Mouse (Mus musculus): Measurements from ENCODE around the gene Lrp1.

Gene Lrp1

DNA sequence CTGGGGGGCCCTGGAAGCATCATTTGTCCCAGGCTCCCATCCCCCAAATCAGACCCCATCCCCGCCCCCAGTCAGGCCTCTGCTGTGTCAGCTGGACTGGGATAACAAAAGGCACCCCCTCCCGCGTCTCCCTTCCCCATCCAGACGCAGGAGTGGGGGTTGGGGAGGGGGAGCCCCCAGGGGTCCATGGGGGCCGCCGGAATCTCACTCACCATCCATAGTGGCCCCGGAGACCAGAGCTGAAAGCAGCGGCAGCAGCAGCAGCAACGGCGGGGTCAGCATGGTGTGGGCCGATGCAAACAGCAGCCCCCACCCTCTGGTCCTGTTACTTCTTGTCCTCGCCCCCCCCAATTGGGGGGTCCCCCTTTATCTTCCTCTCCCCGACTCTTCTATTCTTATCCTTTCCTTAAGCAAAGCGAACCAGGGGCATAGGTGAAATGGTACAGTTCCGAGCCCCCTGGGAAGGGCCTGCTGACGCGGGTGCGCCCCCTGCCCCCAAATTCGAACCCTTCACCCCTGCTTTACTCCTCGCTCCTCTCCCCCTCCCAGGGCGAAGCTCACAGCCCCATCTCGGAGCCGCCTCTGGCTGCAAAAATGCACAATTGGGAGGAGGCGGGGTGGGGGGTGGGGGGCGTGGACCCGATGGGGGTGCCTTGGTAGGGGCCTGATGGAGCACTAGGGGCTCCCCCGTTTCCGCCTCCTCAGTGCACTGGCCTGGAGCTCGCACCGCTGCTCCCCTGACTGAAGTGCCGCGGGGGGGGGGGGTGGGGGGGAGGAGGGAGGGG, at the start of gene Lrp1:
Gene Lrp1, minus strand, starts transcription at position 743 of the 785 bp plus-strand sequence.
- in situ Hi-C loops (cut with MboI, MseI), result no loop called here

DNA sequence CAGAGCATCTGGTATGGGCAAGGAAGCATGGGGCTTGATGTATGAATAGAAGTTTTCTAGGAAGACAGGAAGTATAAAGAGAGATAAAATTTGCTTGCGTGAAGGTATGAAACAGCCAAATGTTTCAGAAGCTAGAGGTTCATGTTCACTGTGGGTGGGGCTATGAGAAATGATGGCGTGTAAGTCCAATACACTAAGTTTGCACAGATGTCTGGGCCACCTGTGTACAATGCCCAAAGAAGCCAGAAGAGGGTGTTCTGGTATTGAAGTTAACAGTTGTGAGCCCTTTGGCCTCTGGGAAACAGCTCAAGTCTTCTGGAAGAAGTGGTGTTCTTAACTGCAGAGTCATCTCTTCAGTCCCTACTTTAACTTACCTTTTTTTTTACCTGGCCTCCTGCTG, 49.2 kb upstream of the Lrp1 start:
- in situ Hi-C loops (cut with MboI, MseI), result loop anchor here (5.0 to 25.0 kb wide), 2 partner anchors 422 to 608 kb away; partner anchors contain the start of genes Baz2a, Cdk4, March9 and Tspan31

DNA sequence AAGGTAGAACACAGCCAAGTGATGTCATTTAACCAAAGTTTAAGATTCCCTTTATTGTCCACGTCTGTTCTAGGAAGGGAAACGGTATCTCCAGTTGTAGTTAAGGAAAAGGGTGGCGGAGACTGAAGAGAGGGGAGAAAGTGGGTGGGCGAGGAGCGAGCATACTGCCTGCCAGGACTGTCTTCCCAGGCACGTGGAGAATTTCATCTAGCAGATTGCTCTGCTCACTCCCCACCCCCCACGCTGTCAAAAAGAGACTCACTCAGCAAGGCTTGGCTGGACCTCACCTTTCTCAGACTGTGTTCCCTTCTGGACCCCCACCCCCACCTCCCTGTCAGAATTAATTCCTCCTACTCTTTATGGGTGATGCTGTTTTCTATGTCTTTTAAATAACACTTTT, 48.2 kb upstream of the Lrp1 start:
- in situ Hi-C loops (cut with MboI, MseI), result loop anchor here (25.0 kb wide), 1 partner anchor 607 kb away; the partner anchor contains the start of genes Cdk4, March9 and Tspan31

DNA sequence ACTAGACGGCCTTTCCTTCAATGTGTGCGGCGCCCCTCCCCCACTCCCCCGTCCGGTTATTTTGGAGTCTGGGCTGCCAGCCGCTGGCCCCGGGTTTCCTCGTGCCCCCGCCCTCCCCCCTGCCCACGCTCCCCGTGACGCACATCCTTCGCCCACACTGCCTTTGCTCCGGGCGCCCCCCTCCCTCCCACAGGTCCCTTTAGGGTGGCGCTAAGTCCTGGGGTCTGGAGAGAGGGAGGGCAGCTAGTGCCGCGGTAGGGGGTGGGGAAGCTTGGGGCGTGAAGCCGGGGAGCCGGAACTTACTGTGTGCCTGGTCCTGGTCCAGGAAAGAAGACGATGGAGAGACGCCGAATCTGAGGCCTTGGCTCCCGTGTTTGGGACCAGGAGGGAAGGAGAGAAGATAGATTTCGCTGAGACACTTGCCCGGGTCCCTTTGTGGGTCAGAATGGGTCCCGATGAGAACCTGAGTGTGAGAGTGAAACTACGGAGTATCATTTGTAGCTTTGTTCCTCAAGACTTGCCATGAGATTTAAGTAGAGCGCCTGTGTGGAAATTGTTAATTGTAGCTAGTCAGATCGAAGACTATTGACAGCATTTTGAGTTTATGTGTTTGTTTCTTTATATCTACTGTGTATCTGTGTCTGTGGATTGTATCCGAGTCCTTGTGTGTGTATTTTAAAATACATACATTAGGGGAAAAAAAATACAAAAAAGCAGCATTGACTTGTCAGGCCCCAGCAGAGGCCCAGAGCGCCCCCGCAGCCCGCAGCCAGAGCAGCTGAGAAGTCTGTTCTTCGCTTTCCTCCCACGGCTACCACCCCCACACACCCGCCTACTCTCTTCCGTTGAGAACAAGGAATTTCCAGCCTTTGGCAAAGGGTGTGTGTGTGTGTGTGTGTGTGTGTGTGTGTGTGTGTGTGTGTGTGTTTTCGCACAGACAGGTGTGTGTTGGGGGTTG, 47.4 kb upstream of the Lrp1 start, which contains the start of gene Nab2:
Gene Nab2, minus strand, starts transcription at position 476 of the 958 bp plus-strand sequence.
- in situ Hi-C loops (cut with MboI, MseI), result loop anchor here (25.0 kb wide), 1 partner anchor 606 kb away; the partner anchor contains the start of genes Cdk4, March9 and Tspan31

DNA sequence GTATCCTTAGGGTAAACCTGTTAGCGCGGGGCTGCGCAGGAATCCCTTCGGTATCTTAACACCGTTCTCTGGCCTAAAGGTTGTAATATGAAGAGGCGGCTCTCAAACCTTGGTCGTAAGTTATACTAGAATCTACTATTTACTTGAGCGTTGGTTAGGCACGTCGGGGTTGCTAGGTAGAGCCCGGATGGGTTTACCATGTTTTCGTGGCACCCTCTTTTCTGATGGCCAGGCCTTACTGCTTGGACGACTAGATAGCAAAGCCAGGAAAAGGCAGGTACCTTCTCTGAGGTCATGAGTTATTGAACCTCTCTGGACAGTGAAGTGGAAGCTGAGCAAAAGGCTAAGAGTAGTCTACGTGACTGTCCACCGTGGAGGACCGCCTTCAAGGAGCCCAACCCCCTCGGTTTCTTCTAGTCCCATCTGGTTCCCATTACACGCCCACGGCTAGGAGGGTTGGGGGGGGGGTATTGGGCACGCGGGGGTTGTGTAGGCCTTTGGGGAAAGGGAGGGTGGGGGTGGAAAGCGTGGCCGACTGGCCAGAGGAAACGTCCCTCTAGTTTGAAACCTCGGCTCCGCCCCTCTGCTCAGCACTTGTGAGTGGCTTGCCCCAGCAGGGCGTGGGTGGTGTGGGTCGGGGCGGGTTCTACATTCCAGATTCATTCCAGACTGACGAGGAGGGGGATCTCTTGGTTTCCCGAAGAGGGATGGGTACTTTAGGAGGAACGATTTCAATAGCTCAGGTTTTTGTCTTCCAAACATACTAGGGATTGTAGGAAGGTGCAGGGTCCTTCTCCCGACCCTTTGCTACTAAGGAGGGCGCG, 46.5 kb upstream of the Lrp1 start:
- in situ Hi-C loops (cut with MboI, MseI), result loop anchor here (25.0 kb wide), 1 partner anchor 605 kb away; the partner anchor contains the start of genes Cdk4, March9 and Tspan31

DNA sequence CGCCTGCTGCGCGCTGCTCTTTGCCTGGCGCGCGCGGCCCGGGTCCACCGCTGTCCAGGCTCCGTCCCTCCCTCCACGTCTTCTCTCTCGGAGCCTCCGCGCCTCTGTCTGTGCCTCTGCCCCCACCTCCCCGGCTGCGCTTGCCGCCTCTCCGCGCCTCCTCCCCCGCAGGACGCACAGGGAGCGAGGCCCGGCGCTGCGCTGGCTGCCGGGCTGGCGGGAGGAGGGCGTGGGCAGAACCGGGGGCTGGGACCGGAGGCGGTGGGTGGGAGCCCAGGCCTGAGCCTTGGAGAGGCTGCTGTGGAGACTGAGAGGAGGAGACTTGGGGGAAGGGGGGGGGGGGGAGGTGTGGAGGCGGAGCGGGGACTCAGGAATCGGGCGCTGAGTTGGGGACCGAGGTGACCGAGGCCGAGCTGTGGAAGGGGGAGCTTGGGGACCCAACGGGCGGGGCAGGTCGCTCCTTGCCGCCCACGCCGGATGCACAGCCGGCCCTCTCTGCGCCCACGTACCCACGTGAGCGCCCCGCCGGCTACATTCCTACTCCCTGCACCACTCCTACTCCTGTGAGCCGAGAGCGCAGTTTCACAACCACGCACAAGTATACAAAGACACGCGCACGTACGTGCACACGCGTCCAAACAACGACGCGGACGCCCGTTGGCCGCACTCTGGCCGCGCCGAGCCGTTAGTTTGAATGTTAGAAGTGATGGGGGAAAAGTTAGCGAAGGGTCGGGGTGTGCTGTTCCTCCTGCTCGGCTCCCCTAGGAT, 45.7 kb upstream of the Lrp1 start, which contains the start of gene Nemp1:
Gene Nemp1, plus strand, starts transcription at position 401 of the 768 bp plus-strand sequence.
- in situ Hi-C loops (cut with MboI, MseI), result loop anchor here (25.0 kb wide), 1 partner anchor 604 kb away; the partner anchor contains the start of genes Cdk4, March9 and Tspan31

DNA sequence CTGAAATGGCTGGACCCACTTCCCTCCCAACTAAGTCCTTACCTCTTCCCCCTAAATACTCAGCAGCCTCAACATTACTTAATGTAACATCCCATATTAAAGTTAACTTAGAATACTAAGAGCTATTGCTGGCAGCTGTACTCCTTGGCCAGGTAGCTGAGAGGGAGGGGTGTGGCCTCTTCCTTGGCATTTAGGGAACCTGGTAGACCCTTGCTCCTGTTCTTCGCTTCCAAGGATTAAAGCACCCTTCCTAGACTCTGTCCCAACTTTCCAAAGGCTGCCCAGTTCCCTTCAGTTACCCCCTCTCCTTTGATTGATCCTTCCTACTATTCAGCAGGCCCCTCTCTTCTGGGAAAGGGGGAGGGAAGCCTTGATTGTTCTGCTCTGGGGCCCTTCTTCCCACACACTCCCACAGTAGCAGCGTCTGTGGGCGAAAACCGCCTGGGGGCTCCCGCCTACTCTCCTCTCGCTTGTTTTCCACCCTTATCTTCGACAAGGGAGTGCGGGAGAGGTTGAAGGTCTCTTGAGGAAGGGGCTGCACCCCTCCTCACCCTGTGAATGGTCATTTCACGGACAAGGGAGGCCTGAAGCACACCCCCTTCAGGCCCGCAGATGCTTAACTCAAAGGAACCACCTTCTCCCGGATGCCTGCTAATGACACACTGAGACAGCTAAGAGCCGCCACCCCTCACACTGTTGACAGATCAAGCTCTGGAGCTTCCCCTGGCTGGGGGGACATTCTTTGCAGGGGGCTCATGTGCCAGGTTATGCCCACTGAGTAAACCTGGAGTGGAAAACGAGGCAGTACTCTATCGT, 44.6 kb upstream of the Lrp1 start:
- in situ Hi-C loops (cut with MboI, MseI), result loop anchor here (25.0 kb wide), 1 partner anchor 603 kb away; the partner anchor contains the start of genes Cdk4, March9 and Tspan31

DNA sequence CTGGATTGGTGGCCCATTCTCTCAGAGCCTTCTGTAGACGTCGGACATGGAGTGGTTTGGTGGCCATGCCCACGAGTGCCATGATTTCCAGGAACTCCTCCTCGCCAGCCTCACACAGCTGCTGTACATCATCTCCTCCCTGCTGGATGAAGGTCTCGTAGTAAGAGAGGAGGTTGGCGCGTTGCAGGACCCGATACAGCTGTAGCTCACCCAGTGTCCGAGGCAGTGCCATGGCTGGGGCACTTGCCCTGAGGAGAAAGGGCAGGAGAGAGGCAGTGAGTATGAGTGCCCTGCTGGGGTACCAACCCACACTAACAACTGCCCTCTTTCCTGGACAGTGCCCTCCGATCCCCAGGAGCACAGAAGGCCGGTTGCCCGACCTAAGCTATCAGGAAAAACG, 43.9 kb upstream of the Lrp1 start:
- in situ Hi-C loops (cut with MboI, MseI), result loop anchor here (25.0 kb wide), 1 partner anchor 603 kb away; the partner anchor contains the start of genes Cdk4, March9 and Tspan31

DNA sequence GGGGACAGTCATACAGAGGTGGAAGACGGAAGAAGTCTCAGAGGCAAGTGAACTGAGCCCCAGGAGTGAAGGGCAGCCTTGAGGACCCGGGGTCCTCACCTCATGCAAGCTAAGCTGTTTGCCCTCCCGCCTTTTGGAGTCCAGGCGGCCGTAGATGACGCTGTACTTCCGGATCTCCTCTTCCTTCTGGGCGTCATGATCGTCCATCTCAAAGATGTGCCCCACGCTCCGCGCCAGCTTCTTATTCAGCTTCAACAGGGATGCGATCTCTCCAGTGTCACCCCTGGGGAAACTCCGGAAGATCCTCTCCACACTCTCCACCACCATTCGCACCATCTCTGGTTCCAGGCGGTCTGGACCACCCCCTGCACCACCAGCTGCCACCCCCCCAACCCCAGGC, 43.2 kb upstream of the Lrp1 start:
- in situ Hi-C loops (cut with MboI, MseI), result loop anchor here (25.0 kb wide), 1 partner anchor 602 kb away; the partner anchor contains the start of genes Cdk4, March9 and Tspan31

DNA sequence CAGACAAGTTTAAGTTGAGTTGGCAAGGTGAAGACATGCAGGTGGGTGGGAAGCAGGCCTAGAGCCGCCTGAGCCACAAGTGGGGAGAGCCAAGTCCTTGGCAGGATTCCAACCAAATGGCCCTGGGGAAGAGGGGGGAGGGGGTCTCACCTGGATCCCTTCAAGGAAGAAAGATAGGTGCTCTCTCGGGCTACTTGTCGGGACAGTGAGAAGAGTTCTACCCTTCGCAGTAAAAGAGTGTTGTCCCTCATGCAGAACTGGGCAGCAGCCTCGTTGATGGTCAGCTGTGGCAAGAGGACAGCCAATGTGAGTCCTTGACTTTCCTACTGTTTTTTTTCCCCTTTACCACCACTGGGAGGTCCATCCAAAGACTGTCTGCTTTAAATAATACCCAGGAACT, 42.6 kb upstream of the Lrp1 start:
- in situ Hi-C loops (cut with MboI, MseI), result loop anchor here (25.0 kb wide), 1 partner anchor 601 kb away; the partner anchor contains the start of genes Cdk4, March9 and Tspan31

DNA sequence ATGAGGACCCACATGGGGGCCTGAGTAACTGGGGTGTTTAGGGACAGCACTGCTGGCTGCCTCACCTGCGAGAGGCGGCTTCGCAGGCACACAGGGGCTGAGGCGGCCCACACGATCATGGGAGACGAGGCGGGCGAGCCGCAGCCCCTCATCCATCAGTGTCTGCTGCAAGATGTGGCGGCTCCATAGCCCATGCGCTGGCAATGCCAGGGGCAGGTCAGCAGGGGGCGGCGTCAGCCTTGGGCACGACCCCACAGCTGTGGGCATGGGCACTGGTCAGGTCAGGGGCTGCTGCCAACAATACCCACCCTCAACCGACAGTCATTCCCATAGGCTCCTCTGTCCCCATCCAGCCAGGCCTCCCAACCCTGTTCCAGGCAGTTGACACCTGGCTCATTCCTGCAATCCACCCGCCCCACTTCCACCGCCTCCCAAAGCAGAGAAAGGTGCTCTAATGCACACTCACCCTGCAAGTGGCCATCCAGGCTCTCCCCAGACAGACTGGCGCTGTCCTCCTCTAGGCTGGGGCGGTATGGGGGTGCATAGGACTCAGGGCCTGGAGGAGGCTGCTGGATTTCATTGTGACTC, 41.8 kb upstream of the Lrp1 start:
- in situ Hi-C loops (cut with MboI, MseI), result loop anchor here (25.0 kb wide), 1 partner anchor 600 kb away; the partner anchor contains the start of genes Cdk4, March9 and Tspan31

DNA sequence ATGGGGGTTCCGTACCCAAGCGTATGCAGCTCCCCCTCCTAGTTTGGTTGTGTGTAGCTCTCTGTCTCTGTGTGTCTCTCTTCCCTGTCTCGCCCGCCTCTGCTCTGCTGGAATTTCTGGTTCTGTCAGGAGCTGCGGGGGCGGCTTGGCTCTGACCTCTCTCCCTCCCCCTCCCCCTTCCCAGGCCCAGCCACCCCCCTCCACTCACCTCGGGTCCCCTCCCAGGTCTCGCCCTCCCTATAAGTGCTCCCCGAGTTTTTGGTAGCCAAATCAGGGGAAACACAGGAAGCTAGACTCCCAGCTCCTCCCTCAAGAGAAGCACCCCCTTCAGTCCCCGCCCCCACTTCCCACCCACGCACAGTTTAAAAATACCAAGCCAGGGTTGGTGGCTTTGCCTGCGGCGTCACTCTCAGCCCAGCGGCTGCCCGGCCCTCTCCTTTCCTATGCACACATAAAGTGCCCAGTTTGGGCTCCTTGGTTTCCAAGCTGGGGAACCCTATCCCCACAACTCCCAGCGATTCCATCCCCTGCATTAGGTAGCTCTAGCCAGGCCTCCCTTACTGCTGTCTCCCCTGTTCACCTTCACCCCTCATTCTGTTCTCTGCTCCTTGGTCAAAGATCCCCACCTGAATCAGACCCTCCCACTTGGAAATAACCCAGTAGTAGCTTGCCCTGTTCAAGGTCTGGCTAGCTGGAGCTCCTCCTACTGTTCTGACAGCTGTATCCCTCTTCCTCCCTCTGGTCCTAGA, 41.1 kb upstream of the Lrp1 start:
- in situ Hi-C loops (cut with MboI, MseI), result loop anchor here (25.0 kb wide), 1 partner anchor 600 kb away; the partner anchor contains the start of genes Cdk4, March9 and Tspan31

DNA sequence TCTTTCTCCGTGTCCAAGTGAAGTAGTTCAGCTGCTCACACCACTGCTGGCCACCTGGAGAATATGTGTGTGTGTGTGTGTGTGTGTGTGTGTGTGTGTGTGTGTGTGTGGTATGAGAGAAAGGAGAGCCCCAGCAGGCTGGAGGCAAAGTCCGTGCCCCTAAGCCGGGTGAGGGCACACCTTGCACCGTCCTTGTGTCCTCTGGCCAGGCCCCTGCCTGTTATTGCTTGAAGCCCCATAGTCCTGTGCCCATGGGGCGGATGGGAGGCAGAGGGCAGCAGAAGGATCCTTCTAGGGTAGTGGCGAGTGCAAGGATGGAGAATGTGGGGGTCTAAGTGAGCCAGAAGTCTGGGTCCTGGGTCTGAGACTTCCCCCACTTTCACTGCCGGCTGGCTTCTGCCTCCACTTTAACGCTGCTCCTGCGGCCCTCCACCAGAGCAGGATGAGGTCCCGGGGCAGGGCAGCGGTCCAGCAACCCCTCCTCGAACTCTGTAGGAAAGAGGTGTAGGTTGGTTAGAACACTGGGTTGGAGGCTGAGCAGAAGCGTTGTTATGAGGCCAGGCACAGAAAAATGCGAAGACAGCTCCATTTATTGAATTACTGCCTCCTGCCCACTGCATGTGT, 40.5 kb upstream of the Lrp1 start:
- in situ Hi-C loops (cut with MboI, MseI), result loop anchor here (25.0 kb wide), 1 partner anchor 599 kb away; the partner anchor contains the start of genes Cdk4, March9 and Tspan31

DNA sequence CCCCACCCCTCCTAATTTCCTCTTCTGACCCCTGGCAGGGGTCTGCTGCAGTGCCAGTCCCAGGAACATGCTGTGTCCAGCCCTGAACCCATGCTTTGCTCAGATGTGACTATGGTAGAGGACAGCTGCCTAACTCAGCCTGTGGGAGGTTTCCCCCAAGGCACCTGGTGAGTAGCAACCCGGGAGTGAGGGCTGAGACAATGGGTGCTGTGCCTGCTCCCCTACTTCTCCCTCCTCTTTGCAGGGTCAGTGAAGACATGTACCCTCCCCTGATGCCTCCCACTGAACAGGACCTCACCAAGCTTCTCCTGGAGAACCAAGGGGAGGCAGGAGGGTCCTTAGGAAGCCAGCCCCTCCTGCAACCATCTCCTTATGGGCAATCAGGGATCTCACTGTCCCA, 38.6 kb upstream of the Lrp1 start:
- in situ Hi-C loops (cut with MboI, MseI), result loop anchor here (25.0 kb wide), 1 partner anchor 597 kb away; the partner anchor contains the start of genes Cdk4, March9 and Tspan31

DNA sequence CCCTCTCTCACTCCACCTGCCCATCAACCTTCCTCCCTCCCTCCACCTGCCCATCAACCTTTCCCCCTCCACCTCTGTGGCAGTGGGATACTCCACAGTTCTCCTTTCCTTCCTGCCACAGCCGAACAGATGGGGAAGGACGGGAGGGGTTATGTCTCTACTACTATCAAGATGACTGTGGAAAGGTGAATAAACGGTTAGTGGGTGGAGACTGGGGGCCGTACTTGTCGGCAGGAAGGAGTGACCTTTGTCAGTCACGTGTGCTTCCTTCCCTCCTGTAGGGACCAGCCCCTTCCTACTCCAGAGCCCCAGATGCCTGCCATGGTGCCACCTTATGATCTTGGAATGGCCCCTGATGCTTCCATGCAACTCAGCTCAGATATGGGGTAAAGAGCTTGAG, 37.1 kb upstream of the Lrp1 start:
- in situ Hi-C loops (cut with MboI, MseI), result loop anchor here (25.0 kb wide), 1 partner anchor 596 kb away; the partner anchor contains the start of genes Cdk4, March9 and Tspan31

DNA sequence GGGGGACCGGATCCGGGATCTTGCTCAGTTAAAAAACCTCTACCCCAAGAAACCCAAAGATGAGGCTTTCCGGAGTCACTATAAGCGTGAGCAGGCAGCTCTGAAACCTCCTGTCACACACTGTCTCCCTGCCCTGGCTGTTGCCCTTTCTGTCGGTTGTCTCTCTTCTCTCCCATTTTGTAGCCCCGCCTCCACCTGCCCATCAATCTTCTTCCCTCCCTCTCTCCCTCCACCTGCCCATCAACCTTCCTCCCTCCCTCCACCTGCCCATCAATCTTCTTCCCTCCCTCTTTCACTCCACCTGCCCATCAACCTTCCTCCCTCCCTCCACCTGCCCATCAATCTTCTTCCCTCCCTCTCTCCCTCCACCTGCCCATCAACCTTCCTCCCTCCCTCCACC, 36.7 kb upstream of the Lrp1 start:
- in situ Hi-C loops (cut with MboI, MseI), result loop anchor here (25.0 kb wide), 1 partner anchor 595 kb away; the partner anchor contains the start of genes Cdk4, March9 and Tspan31

Data from T-helper 1 cell (primary cell).